Mouse (Mus musculus) layer of hippocampus, adult 11-12 months (tissue): ENCODE data around the gene Cd200.

Experiments used
- DNase-seq: peaks from one replicate; pipeline ENCODE4 v3.0.0; 2022; ENCODE audit warnings: low spot score

Gene Cd200

GRCm38 (mm10) chr16:45334376-45334765 lies 74.5 kb downstream of the Cd200 start:
- no peak for DNase-seq

GRCm38 (mm10) chr16:45333678-45334375 lies 75.0 kb downstream of the Cd200 start:
- no peak for DNase-seq

GRCm38 (mm10) chr16:45332591-45332990 lies 76.3 kb downstream of the Cd200 start:
- DNase-seq, result no peak
